Mouse (Mus musculus) layer of hippocampus, adult 2 months (tissue): ENCODE data around the gene Plet1. TPM values are rescaled to one million over a fixed set of nuclear protein-coding genes. Genes with fewer than 3 reads are reported as not detected.

ENCODE experiments used
- DNase-seq, 2 experiments: peaks; one replicate each; pipeline ENCODE4 v3.0.0; 2022; ENCODE audit warnings: low spot score in 2 of 2
- H3K27ac ChIP-seq: fragments of 200-600 bp; 2 replicates; pipeline ENCODE4 v1.8.1; 2022
- H3K4me3 ChIP-seq: fragments of 200-600 bp; 2 replicates; pipeline ENCODE4 v1.8.1; 2022; ENCODE audit warnings: mild to moderate bottlenecking
- CTCF ChIP-seq: fragments of 200-600 bp; conservative IDR thresholded peaks from 2 replicates; pipeline ENCODE4 v1.8.1; 2022; ENCODE audit warnings: antibody characterized with exemption, mild to moderate bottlenecking, moderate library complexity
- total RNA-seq, 2 experiments: library from RNA; stranded (reverse); gene quantifications; 2 replicates each; pipeline ENCODE4 v1.2.3; 2021

The Plet1 gene
- total RNA-seq, 2 experiments from 2014 or later: not detected

GRCm38 (mm10) chr9:50555094-50555446, 60.7 kb downstream of the Plet1 start, which contains the start of gene Bco2:
TSS of gene Bco2 (minus strand) at chr9:50555181.
- DNase-seq: no peak
- peak within 1 kb of the TSS; percentile 95 for H3K27ac ChIP-seq
- H3K4me3 ChIP-seq: peak within 1 kb of the TSS; percentile 62
- no peak for TF ChIP-seq CTCF

Other genes with a start within 250 kb of the Plet1 start
- 100 to 1,000 TPM; 398 TPM for gene Rpl10-ps3, start 149.6 kb upstream of the Plet1 start, total RNA-seq
- 10 to 100 TPM; 36.5 to 42.5 TPM for gene Pts, start 34.2 kb downstream of the Plet1 start, total RNA-seq
- 10 to 100 TPM; 25.3 to 25.9 TPM for gene Il18, start 60.3 kb downstream of the Plet1 start, total RNA-seq
- 1 to 10 TPM; 3.8 to 3.9 TPM for gene Bco2, start 60.7 kb downstream of the Plet1 start, total RNA-seq
- gene Tex12, start 66.8 kb downstream of the Plet1 start, total RNA-seq: not detected
- 100 to 1,000 TPM; 109 to 112 TPM for gene Sdhd, start 109.3 kb downstream of the Plet1 start, total RNA-seq
- gene Timm8b, start 109.4 kb downstream of the Plet1 start, total RNA-seq: 100 to 1,000 TPM; 206 to 234 TPM
- 1 to 10 TPM; 2.3 to 2.7 TPM for gene Pih1d2, start 122.8 kb downstream of the Plet1 start, total RNA-seq
- gene Nkapd1, start 122.9 kb downstream of the Plet1 start, total RNA-seq: 10 to 100 TPM; 20.8 to 22.1 TPM
- 100 to 1,000 TPM; 131 to 136 TPM for gene Dlat, start 165.3 kb downstream of the Plet1 start, total RNA-seq
- gene Dixdc1, start 245.0 kb downstream of the Plet1 start, total RNA-seq: 10 to 100 TPM; 80.1 to 87.4 TPM